Mouse (Mus musculus) olfactory bulb, adult 2 months (tissue): Measurements from ENCODE around the gene Hmg20b. TPM values are rescaled to one million over a fixed set of nuclear protein-coding genes. Genes with fewer than 3 reads are reported as not detected.

Source experiments
- H3K27ac ChIP-seq: fragments of 200-500 bp; 2 replicates; pipeline ENCODE4 v1.5.1; 2012; ENCODE audit warnings: low read depth, low read length; ENCODE audit not compliant: insufficient read depth
- H3K4me1 ChIP-seq: fragments of 200-500 bp; 2 replicates; pipeline ENCODE4 v1.6.1; 2012; ENCODE audit warnings: low read length; ENCODE audit not compliant: control insufficient read depth, insufficient read depth
- H3K4me3 ChIP-seq: fragments of 200-500 bp; 2 replicates; pipeline ENCODE4 v1.5.1; 2012; ENCODE audit warnings: mild to moderate bottlenecking, low read depth, low read length, moderate library complexity; ENCODE audit not compliant: insufficient read depth
- CTCF ChIP-seq: fragments of 200-500 bp; IDR thresholded peaks from 2 replicates; pipeline ENCODE4 v1.5.1; 2012; ENCODE audit warnings: low read depth, mild to moderate bottlenecking, low read length, moderate library complexity; ENCODE audit not compliant: insufficient read depth
- POLR2A ChIP-seq: fragments of 200-500 bp; IDR thresholded peaks from 2 replicates; pipeline ENCODE4 v1.6.1; 2012; ENCODE audit warnings: mild to moderate bottlenecking, low read depth, low read length, moderate library complexity; ENCODE audit not compliant: insufficient read depth
- WGBS: fragments of 180-500 bp; shearing (Covaris S2); methylation state at CpG from one replicate; pipeline ENCODE4 v1.1.7; 2018; 5-methylcytosine and 5-hydroxymethylcytosine counted together
- polyA plus RNA-seq: library from polyadenylated mRNA; stranded (reverse); fragments of >200 nt; gene quantifications from 2 replicates; pipeline ENCODE4 v1.2.4, GENCODE M21; 2012; ENCODE audit warnings: low replicate concordance; ENCODE audit not compliant: missing spikeins, insufficient read depth, insufficient read length

Gene Hmg20b
- polyA plus RNA-seq, 1 experiment = not detected

GRCm38 (mm10) chr10:81323141-81323775, 27.0 kb downstream of the Hmg20b start:
- H3K27ac ChIP-seq = no peak overlapping the region
- WGBS = 90% methylated on average over 23 of the region's 23 CpGs

GRCm38 (mm10) chr10:81322444-81322843, 27.8 kb downstream of the Hmg20b start:
- H3K4me3 ChIP-seq = no peak overlapping the region

More at GRCm38 (mm10) chr10:81323141-81323775, 27.0 kb downstream of the Hmg20b start:
- H3K4me3 ChIP-seq = no peak overlapping the region
- peaks cover 24% of the 10 kb centered on the region for H3K4me1 ChIP-seq
- no peak for TF ChIP-seq POLR2A
- TF ChIP-seq CTCF = no peak

GRCm38 (mm10) chr10:81321436-81321835, 28.8 kb downstream of the Hmg20b start:
- 3% methylated on average over 20 of the region's 20 CpGs for WGBS
- Histone ChIP-seq H3K4me1 (peaks cover 24% of the 10 kb centered on the region), H3K27ac (peak overlapping the region; percentile 99; the same call in 1 of the 2 replicates), H3K4me3 (peak overlapping the region; percentile 91)
- TF ChIP-seq POLR2A = no peak
- TF ChIP-seq CTCF = no peak

More at GRCm38 (mm10) chr10:81322444-81322843, 27.8 kb downstream of the Hmg20b start:
- 91% methylated on average over 27 of the region's 27 CpGs for WGBS
- no peak for TF ChIP-seq CTCF
- no peak for TF ChIP-seq POLR2A
- Histone ChIP-seq H3K4me1 (peaks cover 24% of the 10 kb centered on the region), H3K27ac (no peak overlapping the region)

GRCm38 (mm10) chr10:81320550-81321347, 29.5 kb downstream of the Hmg20b start, which contains the start of gene Cactin:
Gene Cactin, plus strand, starts transcription at chr10:81321103.
- TF ChIP-seq POLR2A = peak; percentile 68; the same call in 1 of the 2 replicates
- TF ChIP-seq CTCF = no peak
- Histone ChIP-seq H3K27ac (peak within 1 kb of the TSS; percentile 99), H3K4me3 (peak within 1 kb of the TSS; percentile 91), H3K4me1 (peaks cover 24% of the 10 kb centered on the region)
- WGBS = under 1% methylated on average over 68 of the region's 68 CpGs

- peak overlapping the region; percentile 91 for H3K4me3 ChIP-seq
- H3K4me1 ChIP-seq = peaks cover 24% of the 10 kb centered on the region
- peak overlapping the region; percentile 99 for H3K27ac ChIP-seq
- WGBS = under 1% methylated on average over 38 of the region's 38 CpGs
- TF ChIP-seq CTCF (no peak), POLR2A (no peak)
Measured at GRCm38 (mm10) chr10:81319741-81320549, 30.3 kb downstream of the Hmg20b start.

GRCm38 (mm10) chr10:81319330-81319699, 31.0 kb downstream of the Hmg20b start:
- peaks cover 24% of the 10 kb centered on the region for H3K4me1 ChIP-seq
- no peak for TF ChIP-seq POLR2A
- no peak for TF ChIP-seq CTCF
- H3K4me3 ChIP-seq = no peak overlapping the region
- 30% methylated on average over 8 of the region's 8 CpGs for WGBS
- H3K27ac ChIP-seq = 0 out of 2 replicates have a peak overlapping the region, but pooled peaks have one; percentile 99

GRCm38 (mm10) chr10:81318589-81319329, 31.5 kb downstream of the Hmg20b start:
- no peak for TF ChIP-seq POLR2A
- TF ChIP-seq CTCF = 0 out of 2 replicates have a peak, but pooled peaks have one; percentile 4
- peaks cover 24% of the 10 kb centered on the region for H3K4me1 ChIP-seq
- 75% methylated on average over 13 of the region's 13 CpGs for WGBS
- H3K27ac ChIP-seq = no peak overlapping the region
- no peak overlapping the region for H3K4me3 ChIP-seq

GRCm38 (mm10) chr10:81317273-81317672, 33.0 kb downstream of the Hmg20b start:
- 33% methylated on average over 20 of the region's 20 CpGs for WGBS
- no peak for TF ChIP-seq POLR2A
- TF ChIP-seq CTCF = no peak
- Histone ChIP-seq H3K27ac (no peak overlapping the region), H3K4me1 (peaks cover 20% of the 10 kb centered on the region), H3K4me3 (no peak overlapping the region)
